10 mouse cellular contexts compared by ENCODE assay signal in the genomic region with DNA sequence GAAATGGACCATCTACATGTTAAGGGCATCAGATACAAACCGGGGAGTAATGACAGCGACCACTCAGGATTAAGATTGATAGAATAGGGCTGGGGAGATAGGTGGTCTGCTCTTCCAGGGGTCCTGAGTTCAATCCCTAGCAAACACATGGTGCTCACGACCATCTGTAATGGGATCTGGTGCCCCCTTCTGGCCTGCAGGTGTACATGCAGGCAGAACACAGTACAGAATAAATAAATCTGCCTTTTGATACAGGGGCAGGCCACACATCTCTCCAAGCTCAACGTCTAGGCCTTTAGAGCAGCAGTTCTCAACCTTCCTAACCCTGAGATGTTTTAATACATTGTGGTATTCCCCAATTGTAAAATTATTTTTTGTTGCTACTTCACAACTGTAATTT.
A peak's percentile ranks its signal among the peaks of the same experiment; 100 is the strongest.
DNase-seq lines count a peak whose midpoint lies in the region; ATAC-seq and TF ChIP-seq lines count a peak whose summit lies in the region.
"Had no signal": no experiment of that assay in that cellular context is flagged by ENCODE, and none has a peak within 500 bp of the region (broad histone marks: within the 10 kb centered on the region; RNA-seq: fewer than 3 reads in every experiment).

No protein-coding gene starts in this region.

- no peak overlapping the region for H3K4me3 ChIP-seq in hindbrain, embryonic 11.5 days (ENCODE audit: low read depth, low read length)
- no peak overlapping the region for H3K4me3 ChIP-seq in hindbrain, embryonic 12.5 days
- H3K4me3 ChIP-seq in ES-Bruce4 (ENCODE audit: low read depth, low read length) = no peak overlapping the region
- H3K4me3 ChIP-seq in kidney, embryonic 14.5 days (ENCODE audit: low read length) = no peak overlapping the region
- no peak overlapping the region for H3K4me3 ChIP-seq in neural tube, embryonic 11.5 days (ENCODE audit: low read depth, low read length)
- H3K4me3 ChIP-seq: erythroblast, embryonic 14.5 days; limb, embryonic 15.5 days had no signal

- no peak for TF ChIP-seq EP300 in ES-Bruce4 (IDR thresholded peaks at IDR 0.05; ENCODE audit: insufficient read depth, low read depth, low read length)

- peak; percentile 86 for TF ChIP-seq CTCF in ES-Bruce4 (IDR thresholded peaks at IDR 0.05; ENCODE audit: low read depth, low read length)

- no peaks in the 10 kb centered on the region for H3K4me1 ChIP-seq in hindbrain, embryonic 11.5 days (replicated peaks; ENCODE audit: control insufficient read depth, insufficient read depth, low read length)
- H3K4me1 ChIP-seq in hindbrain, embryonic 12.5 days = no peaks in the 10 kb centered on the region; the same call in 1 of the 2 replicates
- H3K4me1 ChIP-seq in ES-Bruce4 (ENCODE audit: control insufficient read depth, insufficient read depth, low read length) = no peaks in the 10 kb centered on the region
- H3K4me1 ChIP-seq in kidney, embryonic 14.5 days (ENCODE audit: control insufficient read depth, insufficient read depth, low read length) = no peaks in the 10 kb centered on the region
- H3K4me1 ChIP-seq in neural tube, embryonic 11.5 days (ENCODE audit: control insufficient read depth, insufficient read depth, low read length) = no peaks in the 10 kb centered on the region

- peak; percentile 68 for DNase-seq in hindbrain, embryonic 11.5 days (ENCODE audit: low spot score)
- DNase-seq in 416B (ENCODE audit: low read depth) = peak; percentile 53
- peak; percentile 27 for DNase-seq in cerebellum, adult 9-11 months
- DNase-seq in neural tube, embryonic 11.5 days (ENCODE audit: low spot score) = peak; percentile 20
- DNase-seq in urinary bladder, postnatal 10 days (ENCODE audit: low spot score) = no peak

- H3K27ac ChIP-seq in hindbrain, embryonic 11.5 days (ENCODE audit: low read depth, low read length) = no peak overlapping the region
- H3K27ac ChIP-seq in hindbrain, embryonic 12.5 days = no peak overlapping the region
- H3K27ac ChIP-seq in ES-Bruce4 (ENCODE audit: insufficient read depth, low read length) = no peak overlapping the region
- no peak overlapping the region for H3K27ac ChIP-seq in kidney, embryonic 14.5 days (ENCODE audit: low read depth, low read length)
- no peak overlapping the region for H3K27ac ChIP-seq in neural tube, embryonic 11.5 days (ENCODE audit: low read depth, low read length)
- H3K27ac ChIP-seq: limb, embryonic 15.5 days had no signal

- no peaks in the 10 kb centered on the region for H3K36me3 ChIP-seq in hindbrain, embryonic 11.5 days (ENCODE audit: control insufficient read depth, insufficient read depth, low read length)
- H3K36me3 ChIP-seq in hindbrain, embryonic 12.5 days = no peaks in the 10 kb centered on the region
- H3K36me3 ChIP-seq in ES-Bruce4 (ENCODE audit: control insufficient read depth, insufficient read depth, low read length, poor library complexity, severe bottlenecking) = no peaks in the 10 kb centered on the region
- H3K36me3 ChIP-seq in kidney, embryonic 14.5 days (ENCODE audit: control insufficient read depth, insufficient read depth, low read length) = no peaks in the 10 kb centered on the region
- no peaks in the 10 kb centered on the region for H3K36me3 ChIP-seq in neural tube, embryonic 11.5 days (ENCODE audit: control insufficient read depth, insufficient read depth, low read length)
- H3K36me3 ChIP-seq: limb, embryonic 15.5 days had no signal

- no peak for TF ChIP-seq POLR2A in ES-Bruce4 (IDR thresholded peaks at IDR 0.05; ENCODE audit: insufficient read depth, low read length)

- H3K27me3 ChIP-seq in hindbrain, embryonic 11.5 days (ENCODE audit: control insufficient read depth, insufficient read depth, low read length) = no peaks in the 10 kb centered on the region
- no peaks in the 10 kb centered on the region; the same call in 1 of the 2 replicates for H3K27me3 ChIP-seq in hindbrain, embryonic 12.5 days
- no peaks in the 10 kb centered on the region for H3K27me3 ChIP-seq in ES-Bruce4 (ENCODE audit: control insufficient read depth, insufficient read depth, low read length, poor library complexity, severe bottlenecking)
- H3K27me3 ChIP-seq in kidney, embryonic 14.5 days (ENCODE audit: control insufficient read depth, insufficient read depth, low read length) = no peaks in the 10 kb centered on the region
- H3K27me3 ChIP-seq in neural tube, embryonic 11.5 days (ENCODE audit: control insufficient read depth, insufficient read depth, low read length) = no peaks in the 10 kb centered on the region
- H3K27me3 ChIP-seq: limb, embryonic 15.5 days had no signal

- 26% methylated on average over 4 of the region's 4 CpGs for WGBS in hindbrain, embryonic 11.5 days
- WGBS in hindbrain, embryonic 12.5 days = 32% methylated on average over 4 of the region's 4 CpGs
- WGBS in kidney, embryonic 14.5 days = 29% methylated on average over 4 of the region's 4 CpGs
- 28% methylated on average over 4 of the region's 4 CpGs for WGBS in neural tube, embryonic 11.5 days

- no peak overlapping the region for H3K9ac ChIP-seq in hindbrain, embryonic 11.5 days (ENCODE audit: low read depth, low read length)
- H3K9ac ChIP-seq in hindbrain, embryonic 12.5 days = no peak overlapping the region
- no peak overlapping the region for H3K9ac ChIP-seq in ES-Bruce4 (ENCODE audit: low read depth, poor library complexity, severe bottlenecking)
- H3K9ac ChIP-seq in kidney, embryonic 14.5 days (ENCODE audit: low read depth, low read length) = no peak overlapping the region
- H3K9ac ChIP-seq in neural tube, embryonic 11.5 days (ENCODE audit: low read length) = no peak overlapping the region
- H3K9ac ChIP-seq: limb, embryonic 15.5 days had no signal

- no peak overlapping the region for H3K4me2 ChIP-seq in hindbrain, embryonic 11.5 days (replicated peaks; ENCODE audit: low read depth, low read length)
- no peak overlapping the region for H3K4me2 ChIP-seq in hindbrain, embryonic 12.5 days (replicated peaks)
- no peak overlapping the region for H3K4me2 ChIP-seq in kidney, embryonic 14.5 days (replicated peaks; ENCODE audit: low read depth, low read length)
- no peak overlapping the region for H3K4me2 ChIP-seq in neural tube, embryonic 11.5 days (ENCODE audit: low read depth)
- H3K4me2 ChIP-seq: limb, embryonic 15.5 days had no signal

- no peaks in the 10 kb centered on the region for H3K9me3 ChIP-seq in hindbrain, embryonic 11.5 days (ENCODE audit: control insufficient read depth, low read length)
- no peaks in the 10 kb centered on the region for H3K9me3 ChIP-seq in hindbrain, embryonic 12.5 days (replicated peaks)
- no peaks in the 10 kb centered on the region for H3K9me3 ChIP-seq in ES-Bruce4 (replicated peaks; ENCODE audit: control insufficient read depth, insufficient read depth, low read length, poor library complexity, severe bottlenecking)
- no peaks in the 10 kb centered on the region for H3K9me3 ChIP-seq in kidney, embryonic 14.5 days (ENCODE audit: control insufficient read depth, low read length)
- no peaks in the 10 kb centered on the region for H3K9me3 ChIP-seq in neural tube, embryonic 11.5 days (ENCODE audit: control insufficient read depth, low read length)
- H3K9me3 ChIP-seq: limb, embryonic 15.5 days had no signal

- no peak for ATAC-seq in hindbrain, embryonic 11.5 days (ENCODE audit: low FRiP score)
- no peak for ATAC-seq in hindbrain, embryonic 12.5 days (ENCODE audit: low FRiP score)
- 0 out of 2 replicates have a peak, but pooled peaks have one; percentile 48 for ATAC-seq in kidney, embryonic 14.5 days (ENCODE audit: low FRiP score, low TSS enrichment)
- ATAC-seq in neural tube, embryonic 11.5 days (ENCODE audit: insufficient read depth, low FRiP score, low TSS enrichment) = no peak; the same call in 1 of the 2 replicates
